Mouse (Mus musculus) cerebellum, adult 2 months (tissue): ENCODE results near the gene Ptch2.

Source experiments
- CTCF ChIP-seq: fragments of 200-500 bp; IDR thresholded peaks from 2 replicates; pipeline ENCODE4 v1.5.1; 2011; ENCODE audit warnings: low read depth, mild to moderate bottlenecking, control low read depth, low read length, moderate library complexity, borderline replicate concordance; ENCODE audit not compliant: insufficient read depth
- POLR2A ChIP-seq: fragments of 200-500 bp; IDR thresholded peaks from 2 replicates; pipeline ENCODE4 v1.6.1; 2011; ENCODE audit warnings: low read length, control low read depth, borderline replicate concordance; ENCODE audit not compliant: insufficient read depth

DNA sequence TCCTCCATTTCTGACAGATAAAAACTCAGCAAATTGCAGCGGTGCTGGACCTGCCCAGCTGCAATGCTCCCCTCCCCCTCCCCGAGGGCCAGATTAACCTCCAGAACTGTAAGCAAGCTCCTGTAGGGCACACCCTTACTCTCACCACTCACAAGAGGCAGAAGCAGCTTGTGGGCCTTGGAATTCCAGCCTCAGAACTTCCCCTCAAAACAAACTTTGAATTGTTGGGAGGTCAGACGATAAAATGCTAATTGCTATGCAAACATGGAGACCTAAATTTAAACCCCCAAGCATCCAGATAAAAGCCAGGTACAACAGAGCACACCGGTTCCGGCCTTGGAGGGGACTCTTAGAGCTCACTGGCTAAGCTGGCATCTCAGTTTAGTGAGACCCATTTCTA is 56.8 kb downstream of the Ptch2 start:
- no peak for TF ChIP-seq POLR2A
- no peak for TF ChIP-seq CTCF
